Mouse (Mus musculus): Measurements from ENCODE around the gene Gapdh. TPM values are rescaled to one million over a fixed set of nuclear protein-coding genes. Genes with fewer than 3 reads are reported as not detected.

The Gapdh gene
- total RNA-seq, 2 experiments from 2014 or later, result 8,476 to 11,435 TPM

DNA sequence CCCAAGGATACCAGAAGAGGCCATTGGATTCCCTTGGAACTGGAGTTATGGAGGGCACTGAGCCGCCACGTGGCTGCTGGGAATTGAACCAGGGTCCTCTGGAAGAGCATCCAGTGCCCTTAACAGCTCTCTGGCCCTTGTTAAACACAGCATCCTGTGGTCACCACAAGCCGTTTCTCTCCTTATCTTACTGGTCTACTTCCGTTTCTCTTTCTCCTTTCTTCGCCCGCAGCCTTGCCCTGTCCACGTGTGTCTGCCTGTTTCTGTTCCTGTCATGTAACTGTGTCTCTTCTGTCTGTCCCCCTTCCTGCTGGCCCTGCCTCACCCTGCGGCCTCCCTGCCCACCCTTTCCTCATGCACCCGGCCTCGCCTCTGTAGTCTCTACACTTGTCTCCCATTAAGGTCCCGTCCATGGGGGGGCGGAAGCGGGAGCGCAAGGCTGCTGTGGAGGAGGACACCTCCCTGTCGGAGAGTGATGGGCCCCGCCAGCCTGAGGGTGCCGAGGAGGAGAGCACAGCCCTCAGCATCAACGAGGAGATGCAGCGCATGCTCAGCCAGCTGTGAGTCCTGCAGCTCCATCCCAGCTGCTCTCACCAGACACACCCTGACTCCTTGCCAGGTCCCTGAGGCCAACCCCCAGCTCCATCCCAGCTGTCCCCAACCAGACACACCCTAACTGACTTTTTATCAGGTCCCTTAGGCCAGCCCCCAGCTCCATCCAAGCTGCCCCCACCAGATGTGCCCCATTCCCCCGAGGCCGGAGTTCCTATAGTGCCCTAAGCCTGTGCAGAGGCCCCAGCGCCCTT lies 13.9 kb downstream of the Gapdh start:
- peak; percentile 68 for DNase-seq (ENCODE audit: low spot score)

DNA sequence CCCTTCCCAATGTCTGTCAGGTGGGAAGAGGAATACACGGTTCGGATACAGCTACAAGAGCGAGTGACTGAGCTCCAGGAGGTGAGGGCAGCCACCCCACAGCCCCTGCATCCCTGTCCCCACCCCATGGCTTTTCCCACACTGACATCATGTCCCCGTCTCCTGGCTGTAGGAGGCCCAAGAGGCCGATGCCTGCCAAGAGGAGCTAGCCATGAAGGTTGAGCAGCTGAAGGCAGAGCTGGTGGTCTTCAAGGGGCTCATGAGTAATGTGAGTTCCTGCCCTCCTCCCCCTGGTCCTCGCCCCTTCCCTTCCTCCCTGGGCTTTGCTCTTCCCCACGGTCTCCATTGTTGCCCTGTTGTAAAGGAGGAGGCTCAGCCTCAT lies 16.7 kb downstream of the Gapdh start:
- DNase-seq (ENCODE audit: low spot score), result no peak

DNA sequence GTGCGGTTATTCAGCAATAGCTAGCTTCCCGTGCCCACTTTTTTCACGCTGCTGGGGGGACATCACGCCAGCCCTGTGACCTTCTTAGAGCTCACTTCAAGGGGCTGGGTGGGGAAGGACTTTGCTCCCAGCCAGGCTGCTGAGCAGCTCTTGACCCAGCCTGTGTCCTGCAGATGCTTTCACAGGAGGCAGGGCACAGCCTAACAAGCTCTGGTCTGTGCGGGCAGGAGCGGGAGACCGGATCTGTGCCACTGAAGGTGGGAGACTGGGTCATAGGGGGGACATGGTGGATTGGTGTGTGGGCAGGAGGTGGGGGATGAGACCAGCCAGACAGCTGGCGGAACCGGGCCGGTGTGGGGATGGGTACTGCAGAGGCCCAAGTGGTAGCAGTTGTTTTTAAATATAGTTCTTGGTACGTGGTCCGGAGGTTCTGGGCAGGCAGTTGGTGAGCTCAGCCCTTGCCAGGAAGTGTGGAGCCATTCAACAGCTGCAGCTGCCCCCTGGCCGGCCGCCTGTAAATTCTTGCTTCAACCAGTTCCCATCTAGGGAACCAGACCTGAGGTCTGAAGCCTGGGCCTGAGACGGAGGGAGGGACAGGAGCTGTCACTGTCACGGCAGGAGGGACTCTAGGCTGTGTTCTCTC lies 17.2 kb downstream of the Gapdh start:
- DNase-seq (ENCODE audit: low spot score), result peak; percentile 87

DNA sequence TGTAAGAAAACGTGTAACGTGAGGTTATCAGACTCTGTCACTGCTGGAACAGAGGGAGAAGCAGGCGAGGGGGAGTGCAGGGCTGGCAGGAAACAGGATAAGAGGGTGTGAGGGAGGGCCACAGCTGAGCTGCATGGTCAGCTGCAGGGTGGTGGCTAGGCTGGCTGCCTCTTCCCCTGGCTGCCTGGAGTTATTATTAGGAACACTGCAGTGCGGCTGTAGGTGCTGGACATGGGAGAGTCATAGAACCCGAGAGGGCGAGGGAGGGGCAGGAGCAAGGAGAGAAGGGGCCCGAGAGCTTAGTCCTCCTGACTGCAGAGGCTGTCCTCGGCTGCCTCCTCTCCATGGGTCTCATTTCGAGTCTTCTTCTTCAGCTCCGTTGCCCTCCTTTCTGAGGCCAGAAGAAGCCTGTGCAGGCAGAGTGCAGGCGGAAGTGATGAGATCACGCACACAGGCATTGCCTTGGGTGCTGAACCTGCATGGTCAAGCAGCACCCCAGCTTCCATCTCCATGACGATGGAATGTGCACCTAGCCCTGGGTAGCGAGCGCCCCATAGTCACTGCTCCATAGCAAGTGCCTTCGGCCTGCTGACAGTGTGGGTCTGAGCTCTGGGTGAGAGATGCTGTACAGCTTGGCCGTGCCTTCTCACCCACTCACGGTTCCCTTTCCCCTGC lies 17.9 kb downstream of the Gapdh start:
- peak; percentile 75 for DNase-seq (ENCODE audit: low spot score)

DNA sequence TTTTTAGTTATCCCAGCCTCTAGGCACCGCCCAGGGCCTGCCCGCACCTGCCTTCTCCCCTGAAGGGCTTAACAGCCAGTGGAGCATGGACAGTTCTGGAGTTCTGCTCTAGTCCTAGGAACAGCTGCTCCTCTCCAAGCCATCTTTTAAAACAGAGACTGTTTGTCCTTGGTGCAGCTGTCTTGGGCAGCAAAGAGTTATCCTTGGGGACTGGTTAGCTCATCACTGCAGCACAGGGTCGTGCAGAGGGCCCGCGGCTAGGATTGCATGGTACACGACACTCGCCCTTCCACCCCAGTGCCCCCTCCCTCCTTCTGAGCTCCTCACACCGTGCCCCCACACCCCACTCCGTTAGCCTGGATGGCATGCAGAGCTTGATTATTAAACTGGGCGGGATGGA lies 18.9 kb downstream of the Gapdh start:
- no peak for DNase-seq (ENCODE audit: low spot score)

DNA sequence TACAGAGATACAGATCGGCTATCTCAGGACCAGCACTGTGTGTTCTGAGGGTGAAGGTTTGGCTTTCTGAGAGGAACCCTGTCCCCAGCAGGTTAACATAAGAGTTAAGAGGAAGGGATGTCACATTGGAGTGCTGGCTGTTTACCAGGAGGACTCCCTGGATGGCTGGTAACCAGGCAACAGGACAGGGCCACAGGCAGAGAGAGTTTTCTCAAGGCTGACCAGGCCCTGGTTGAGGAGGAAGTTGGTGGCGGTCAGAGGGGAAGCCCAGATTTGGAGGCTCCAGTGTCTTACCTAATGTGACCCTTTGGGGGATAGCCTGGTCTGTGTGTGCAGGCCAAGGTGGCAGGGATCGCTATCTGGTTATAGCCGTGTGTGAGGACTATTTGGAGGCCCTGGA lies 19.5 kb downstream of the Gapdh start:
- no peak for DNase-seq (ENCODE audit: low spot score)

DNA sequence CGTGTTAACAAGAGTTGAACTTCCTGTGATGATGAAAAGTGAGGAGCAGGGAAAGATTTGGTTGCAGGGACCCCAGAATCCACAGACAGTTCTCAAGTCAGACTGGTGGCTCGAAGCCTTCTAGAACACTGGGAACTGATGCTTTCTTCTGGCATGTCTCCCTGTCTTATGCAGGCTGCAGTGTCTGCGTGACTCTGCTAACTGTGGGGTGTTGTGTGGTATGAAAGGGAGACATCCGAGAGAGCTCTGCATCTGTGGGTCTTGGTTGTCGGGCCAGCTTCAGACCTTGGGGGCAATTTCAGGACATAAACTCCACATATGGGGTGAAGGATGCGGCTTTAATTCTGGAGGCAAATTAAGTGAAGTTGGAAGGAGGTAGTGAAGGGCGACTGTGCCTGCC lies 20.1 kb downstream of the Gapdh start:
- DNase-seq (ENCODE audit: low spot score), result no peak

DNA sequence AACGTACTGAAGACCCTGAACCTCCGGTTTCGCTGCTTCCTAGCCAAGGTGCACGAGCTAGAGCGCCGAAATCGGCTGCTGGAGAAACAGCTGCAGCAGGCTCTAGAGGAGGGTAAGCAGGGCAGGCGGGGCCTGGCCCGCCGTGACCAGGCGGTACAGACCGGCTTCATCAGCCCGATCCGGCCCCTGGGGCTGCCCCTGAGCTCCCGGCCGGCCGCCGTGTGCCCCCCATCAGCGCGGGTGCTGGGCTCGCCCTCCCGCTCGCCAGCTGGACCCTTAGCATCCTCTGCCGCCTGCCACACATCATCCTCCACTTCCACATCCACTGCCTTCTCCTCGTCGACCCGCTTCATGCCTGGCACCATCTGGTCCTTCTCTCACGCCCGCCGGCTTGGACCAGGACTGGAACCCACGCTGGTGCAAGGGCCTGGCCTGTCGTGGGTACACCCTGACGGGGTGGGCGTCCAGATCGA lies 20.8 kb downstream of the Gapdh start:
- no peak for DNase-seq (ENCODE audit: low spot score)

DNA sequence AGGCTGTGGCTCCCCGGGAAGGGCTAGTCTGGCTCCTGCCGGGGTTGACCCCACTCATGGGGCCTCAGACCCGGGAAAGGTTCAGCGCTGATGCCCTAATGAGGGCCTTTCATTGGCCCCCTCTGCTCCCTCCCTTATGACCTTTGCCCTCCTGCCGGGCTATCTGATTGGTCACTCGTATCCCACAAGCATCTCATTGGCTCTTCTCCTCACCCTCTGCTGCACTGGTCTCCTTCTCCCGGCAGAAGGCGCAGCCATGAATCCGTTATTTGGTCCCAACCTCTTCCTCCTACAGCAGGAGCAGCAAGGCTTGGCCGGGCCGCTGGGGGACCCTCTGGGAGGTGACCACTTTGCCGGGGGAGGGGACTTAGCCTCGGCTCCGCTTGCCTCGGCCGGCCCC lies 21.3 kb downstream of the Gapdh start, which contains the start of gene Iffo1:
Gene Iffo1, plus strand, starts transcription at position 241 of the 400 bp plus-strand sequence.
- DNase-seq (ENCODE audit: low spot score), result peak; percentile 95

DNA sequence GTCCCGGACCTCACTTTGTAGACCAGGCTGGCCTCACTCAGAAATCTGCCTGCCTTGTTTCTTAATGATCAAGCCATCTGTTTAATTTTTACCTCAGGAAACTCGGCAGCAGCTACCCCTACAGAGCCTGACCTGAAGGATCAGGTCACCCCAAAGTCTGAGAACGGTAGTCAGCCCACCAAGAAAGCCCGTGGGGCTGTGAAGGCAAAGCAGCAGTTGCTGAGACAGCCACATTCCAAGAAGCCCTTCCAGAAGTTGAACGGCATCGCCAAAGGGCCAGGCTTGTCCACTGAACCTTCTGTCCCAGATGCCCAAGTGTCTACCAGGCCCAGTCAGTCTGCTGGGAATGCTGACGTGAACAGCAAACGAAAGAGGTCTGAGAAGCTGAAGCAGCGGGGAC lies 22.4 kb downstream of the Gapdh start:
- DNase-seq (ENCODE audit: low spot score), result no peak

DNA sequence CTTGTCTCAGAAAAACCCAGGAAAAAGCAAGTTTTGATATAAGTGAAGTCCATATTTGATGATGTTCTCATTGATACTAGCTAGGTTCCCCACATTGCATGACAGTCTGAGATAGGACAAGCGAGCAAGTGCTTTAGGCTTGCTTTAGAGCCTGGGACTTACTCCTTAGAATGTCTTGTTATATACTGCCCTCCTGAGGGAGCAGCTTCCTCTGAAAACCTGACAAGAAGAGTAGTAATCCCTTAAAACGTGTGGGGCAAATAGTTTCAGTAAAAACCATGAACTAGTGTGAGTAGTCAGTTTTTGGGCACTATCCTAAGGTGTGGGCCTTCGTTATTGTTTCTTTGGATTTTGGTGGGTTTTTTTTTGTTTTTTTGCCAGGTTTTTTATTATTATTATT lies 23.1 kb downstream of the Gapdh start:
- no peak for DNase-seq (ENCODE audit: low spot score)

DNA sequence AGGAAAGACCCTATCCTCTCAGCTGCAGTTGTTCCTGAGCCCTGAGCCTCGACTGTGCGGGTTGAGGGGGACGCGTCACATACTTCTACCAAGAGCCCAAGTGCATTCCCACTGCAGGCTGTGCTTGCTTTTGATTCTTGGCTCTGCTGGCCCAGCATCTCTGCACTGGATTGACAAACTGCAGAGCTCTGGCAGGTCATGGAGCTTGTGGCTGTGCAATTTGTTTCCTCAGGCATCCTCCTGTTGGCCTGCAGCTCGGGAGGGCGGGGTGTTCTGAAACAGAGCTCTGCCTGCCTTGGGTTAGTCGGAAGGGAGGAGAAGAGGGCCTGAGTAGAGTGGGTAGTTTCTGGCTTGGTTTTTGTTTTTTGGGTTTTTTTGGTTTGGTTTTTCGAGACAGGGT lies 23.8 kb downstream of the Gapdh start:
- no peak for DNase-seq (ENCODE audit: low spot score)

DNA sequence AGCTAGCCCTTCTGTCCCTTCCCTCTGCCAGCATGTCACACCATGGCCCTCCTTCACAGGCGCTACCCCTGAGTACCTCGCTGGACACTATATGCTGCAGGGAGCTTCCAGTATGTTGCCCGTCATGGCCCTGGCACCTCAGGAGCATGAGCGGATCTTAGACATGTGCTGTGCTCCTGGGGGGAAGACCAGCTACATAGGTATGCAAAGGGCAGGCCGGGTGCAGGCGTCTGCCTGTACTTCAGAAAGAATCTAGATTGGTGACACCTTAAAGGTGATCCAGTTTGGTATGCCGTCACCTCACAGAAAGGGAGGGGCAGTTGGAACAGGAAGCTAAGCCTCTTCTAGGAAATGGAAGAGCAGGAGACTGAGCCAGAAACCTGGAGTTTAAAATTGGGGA lies 26.5 kb downstream of the Gapdh start:
- no peak for DNase-seq (ENCODE audit: low spot score)

DNA sequence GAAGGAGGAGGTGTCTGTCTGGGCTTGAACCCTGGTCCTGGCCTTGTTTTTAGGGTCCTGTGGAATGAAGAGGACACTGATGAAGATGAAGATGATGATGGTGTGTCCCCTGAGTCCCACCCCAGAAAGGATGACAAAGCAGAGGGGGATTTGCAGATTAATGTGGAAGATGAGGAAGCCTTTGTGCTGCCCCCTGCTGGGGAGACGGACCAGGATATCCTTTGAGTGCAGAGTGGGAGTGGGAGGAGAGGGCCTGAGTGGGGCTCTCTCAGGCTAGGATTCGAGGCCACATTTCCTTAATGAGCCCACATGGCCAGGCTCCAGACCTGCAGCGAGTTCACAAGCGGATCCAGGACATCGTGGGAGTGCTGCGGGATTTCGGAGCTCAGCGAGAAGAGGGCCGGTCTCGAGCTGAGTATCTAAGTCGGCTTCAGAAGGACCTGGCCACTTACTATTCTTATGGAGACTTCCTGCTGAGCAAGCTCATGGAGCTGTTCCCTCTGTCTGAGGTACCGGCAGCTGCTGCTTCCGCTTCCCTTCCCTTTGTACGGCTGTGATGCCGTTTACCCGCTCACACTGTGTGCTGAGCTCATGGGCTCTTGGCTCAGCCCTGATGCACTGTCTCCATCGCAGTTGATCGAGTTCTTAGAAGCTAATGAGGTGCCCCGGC lies 29.1 kb downstream of the Gapdh start:
- DNase-seq (ENCODE audit: low spot score), result no peak

DNA sequence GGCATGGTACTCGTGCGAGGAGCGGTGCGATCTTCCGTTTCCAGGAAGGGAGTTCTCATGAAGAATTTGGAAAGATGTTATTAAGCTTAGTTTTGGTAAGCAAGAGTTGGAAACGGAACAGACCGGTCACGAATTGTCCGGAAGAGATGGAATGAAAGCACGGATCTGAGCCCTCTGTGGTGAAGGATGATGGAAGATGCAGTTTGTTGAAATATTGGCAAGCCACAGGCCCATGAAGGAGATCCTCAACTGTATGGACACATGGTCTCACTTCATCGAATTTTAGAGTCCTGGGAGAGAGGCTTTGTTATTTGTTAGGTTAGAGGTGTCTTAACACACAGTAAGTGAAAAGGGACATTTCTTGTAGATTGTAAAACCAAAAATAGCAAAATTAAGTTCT lies 33.8 kb downstream of the Gapdh start:
- no peak for DNase-seq (ENCODE audit: low spot score)

DNA sequence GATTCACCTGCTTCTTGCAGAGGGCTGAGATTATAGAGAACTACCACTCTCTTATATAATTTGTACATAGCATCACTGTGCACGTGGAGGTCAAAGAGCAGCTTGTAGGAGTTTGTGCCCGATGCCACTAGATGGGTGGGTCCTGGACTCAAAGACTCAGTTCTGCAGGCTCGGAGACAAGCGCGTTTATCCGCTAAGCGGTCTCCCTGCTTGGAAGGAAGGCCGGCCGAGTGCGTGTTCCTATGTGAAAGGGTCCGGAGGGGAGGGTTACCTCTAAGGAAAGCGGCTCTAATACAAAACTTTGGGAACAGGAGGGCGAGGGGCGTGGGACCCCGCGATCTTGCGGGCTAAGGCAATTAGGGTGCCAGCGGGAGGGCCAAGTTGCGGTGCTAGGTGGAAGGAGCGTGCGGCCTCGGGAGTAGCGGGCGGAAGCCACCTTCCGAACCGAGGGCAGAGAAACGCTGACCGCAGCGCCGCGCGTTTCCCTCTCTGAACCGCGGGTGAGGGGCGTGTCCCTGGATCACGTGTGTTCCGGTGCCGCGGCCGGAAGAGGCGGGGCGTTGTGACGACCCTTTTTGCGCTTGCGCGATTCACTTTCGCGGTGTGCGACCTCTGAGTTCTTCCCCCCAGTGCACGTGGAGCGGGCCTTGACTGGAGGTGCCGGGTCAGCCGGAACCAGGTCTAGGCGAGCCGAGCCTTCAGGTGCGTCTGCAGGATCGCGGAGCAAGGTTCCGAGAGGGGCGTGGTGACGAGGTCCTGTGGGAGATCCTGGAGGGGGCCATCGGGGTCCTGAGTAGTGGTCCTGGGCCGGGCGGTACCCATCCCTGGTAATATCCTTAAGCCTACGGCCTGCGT lies 34.7 kb downstream of the Gapdh start, which contains the start of gene Nop2:
Gene Nop2, plus strand, starts transcription at position 608 of the 855 bp plus-strand sequence.
- peak; percentile 84 for DNase-seq (ENCODE audit: low spot score)

DNA sequence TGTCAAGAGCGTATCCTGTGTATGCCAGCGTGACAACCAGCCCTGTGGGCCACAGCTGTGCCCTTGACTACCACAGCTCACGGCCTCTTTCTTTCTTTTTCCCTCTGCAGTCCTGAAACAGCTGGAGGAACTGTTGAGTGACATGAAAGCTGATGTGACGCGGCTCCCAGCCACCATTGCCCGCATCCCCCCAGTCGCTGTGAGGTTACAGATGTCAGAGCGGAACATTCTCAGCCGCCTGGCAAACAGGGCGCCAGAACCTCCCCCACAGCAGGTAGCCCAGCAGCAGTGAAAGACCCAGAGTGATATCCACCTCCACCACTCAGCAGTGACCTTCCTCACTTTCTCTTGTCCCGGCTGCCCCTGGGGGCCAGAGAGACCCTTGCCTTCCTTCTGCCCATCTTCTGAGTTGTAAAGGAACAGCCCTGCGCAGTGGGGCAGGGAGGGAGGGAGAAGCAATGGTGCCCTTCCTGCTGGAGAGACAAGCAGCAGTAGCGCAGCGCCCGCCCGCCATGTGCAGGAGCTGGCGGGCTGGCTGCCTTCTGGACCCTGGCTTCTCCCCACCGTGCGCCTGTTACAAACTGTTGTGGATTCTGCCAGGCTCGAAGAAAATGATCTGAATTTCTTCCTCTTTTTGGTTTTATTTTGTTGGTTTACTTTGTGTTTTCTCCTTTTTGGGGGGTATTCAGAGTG lies 36.4 kb downstream of the Gapdh start:
- no peak for DNase-seq (ENCODE audit: low spot score)

DNA sequence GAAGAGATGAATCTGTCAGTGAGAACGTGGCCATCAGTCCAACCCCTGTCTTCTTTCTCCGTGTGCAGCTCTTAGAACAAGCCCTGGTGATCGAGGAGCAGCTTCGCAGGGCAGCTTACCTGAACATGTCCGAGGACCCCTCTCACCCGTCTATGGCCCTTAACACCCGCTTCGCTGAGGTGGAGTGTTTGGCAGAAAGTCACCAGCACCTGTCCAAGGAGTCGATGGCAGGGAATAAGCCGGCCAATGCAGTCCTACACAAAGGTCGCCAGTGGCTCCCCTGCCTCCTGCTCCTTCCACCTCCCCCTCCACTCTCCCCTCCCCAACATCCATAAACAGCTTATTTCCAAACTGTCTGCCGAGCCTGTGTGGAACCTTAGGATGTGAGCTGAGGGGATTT lies 37.5 kb downstream of the Gapdh start:
- no peak for DNase-seq (ENCODE audit: low spot score)

DNA sequence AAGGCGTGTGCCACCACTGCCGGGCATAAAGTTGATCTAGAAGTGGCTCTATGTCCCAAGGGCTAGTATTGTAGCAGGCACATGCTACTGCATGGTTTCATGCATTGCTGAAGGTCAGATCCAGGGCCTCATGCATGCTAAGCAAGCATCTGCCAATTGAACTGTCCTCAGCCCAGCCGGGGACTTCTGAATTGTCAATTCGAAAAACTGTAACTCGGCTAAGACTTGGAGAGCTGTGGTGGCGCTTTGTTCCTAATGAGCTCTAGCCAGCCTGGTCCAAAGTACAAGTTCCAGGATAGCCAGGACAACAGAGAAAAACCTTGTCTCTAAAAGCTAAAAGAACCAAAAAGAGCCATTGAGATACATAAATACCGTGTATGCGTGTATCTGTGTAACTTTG lies 46.9 kb downstream of the Gapdh start:
- DNase-seq (ENCODE audit: low spot score), result no peak

DNA sequence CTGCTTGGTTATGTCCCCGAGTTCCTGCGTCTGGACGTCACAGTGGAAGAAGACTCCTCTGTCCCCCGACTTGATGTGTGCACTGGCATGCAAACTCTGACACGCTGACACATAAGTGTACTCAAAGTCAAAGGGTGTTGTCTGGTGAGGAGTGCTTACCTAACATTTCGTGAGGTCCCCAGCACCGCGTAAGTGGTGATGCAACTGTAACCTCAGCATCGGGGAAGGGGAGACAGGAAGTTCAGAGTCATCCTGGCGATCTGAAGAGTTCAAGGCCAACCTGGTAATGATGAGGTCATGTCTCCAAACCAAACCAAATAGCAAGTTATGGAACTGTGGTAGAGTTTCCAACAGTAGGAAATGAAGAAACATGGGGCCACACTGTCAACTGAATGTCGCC lies 53.7 kb downstream of the Gapdh start:
- DNase-seq (ENCODE audit: low spot score), result no peak

Measured in gastrocnemius, adult 18-20 months (tissue).